Mouse (Mus musculus): ENCODE results near the gene Nhsl1. TPM values are rescaled to one million over a fixed set of nuclear protein-coding genes. Genes with fewer than 3 reads are reported as not detected.

Nhsl1 gene
- total and polyA plus RNA-seq, 3 experiments, result not detected

- no peaks in the 10 kb centered on the region for H3K4me1 ChIP-seq (ENCODE audit: control insufficient read depth in 1 of 2, insufficient read depth in 2 of 2, low read length in 2 of 2)
- H3K27ac ChIP-seq (ENCODE audit: control insufficient read depth, low read depth, low read length), result no peak overlapping the region
- TF ChIP-seq POLR2A (IDR thresholded peaks at IDR 0.05; ENCODE audit: control insufficient read depth in 1 of 2, insufficient read depth in 1 of 2, low read depth in 1 of 2, low read length in 2 of 2, poor library complexity in 1 of 2), result no peak
- TF ChIP-seq RCOR1 (IDR thresholded peaks at IDR 0.05; ENCODE audit: low read depth, low read length), result no peak
- TF ChIP-seq MAFK (IDR thresholded peaks at IDR 0.05; ENCODE audit: borderline replicate concordance, low read depth, low read length), result no peak
- no peak for TF ChIP-seq CHD1 (IDR thresholded peaks at IDR 0.05; ENCODE audit: low read depth, low read length)
- TF ChIP-seq CTCF (IDR thresholded peaks at IDR 0.05 in 2 of 3, conservative IDR thresholded peaks at IDR 0.05 in 1 of 3; ENCODE audit: control insufficient read depth in 1 of 3, insufficient read depth in 1 of 3, low read depth in 2 of 3, low read length in 3 of 3, poor library complexity in 1 of 3, severe bottlenecking in 1 of 3), result no peak
- TF ChIP-seq ELF1 (IDR thresholded peaks at IDR 0.05; ENCODE audit: low read depth, low read length), result no peak
- no peak for TF ChIP-seq MYC (IDR thresholded peaks at IDR 0.05; ENCODE audit: low read depth, low read length)
- no peak for TF ChIP-seq MAZ (IDR thresholded peaks at IDR 0.05; ENCODE audit: low read depth, low read length)
- no peak overlapping the region for H3K9ac ChIP-seq (ENCODE audit: control insufficient read depth, low read depth, low read length, poor library complexity, severe bottlenecking)
- no peaks in the 10 kb centered on the region for H3K36me3 ChIP-seq (ENCODE audit: control insufficient read depth in 1 of 2, insufficient read depth in 2 of 2, low read length in 2 of 2)
- no peak overlapping the region for H3K4me3 ChIP-seq (ENCODE audit: control insufficient read depth in 1 of 2, insufficient read depth in 1 of 2, low read depth in 2 of 2, low read length in 2 of 2)
- no peaks in the 10 kb centered on the region for H3K9me3 ChIP-seq (replicated peaks; ENCODE audit: insufficient read depth, low read length)
- no peaks in the 10 kb centered on the region for H3K27me3 ChIP-seq (ENCODE audit: control insufficient read depth in 1 of 2, insufficient read depth in 2 of 2, low read length in 2 of 2)
- DNase-seq (ENCODE audit: low read depth, low spot score), result no peak
- H3K79me2 ChIP-seq (ENCODE audit: control insufficient read depth, insufficient read depth, low read length, poor library complexity), result no peaks in the 10 kb centered on the region
Measured at GRCm38 (mm10) chr10:18457808-18458475, 139.2 kb downstream of the Nhsl1 start.

GRCm38 (mm10) chr10:18461336-18461735, 142.6 kb downstream of the Nhsl1 start:
- no peaks in the 10 kb centered on the region for H3K4me1 ChIP-seq (ENCODE audit: control insufficient read depth in 1 of 2, insufficient read depth in 2 of 2, low read length in 2 of 2)
- TF ChIP-seq MYB (IDR thresholded peaks at IDR 0.05; ENCODE audit: low read depth, low read length), result no peak
- TF ChIP-seq MXI1 (IDR thresholded peaks at IDR 0.05; ENCODE audit: low read depth, low read length), result no peak
- no peak for TF ChIP-seq MAFK (IDR thresholded peaks at IDR 0.05; ENCODE audit: borderline replicate concordance, low read depth, low read length)
- TF ChIP-seq UBTF (IDR thresholded peaks at IDR 0.05; ENCODE audit: borderline replicate concordance, insufficient read depth, low read depth, low read length), result no peak
- no peak for TF ChIP-seq POLR2A (IDR thresholded peaks at IDR 0.05; ENCODE audit: control insufficient read depth in 1 of 2, insufficient read depth in 1 of 2, low read depth in 1 of 2, low read length in 2 of 2, poor library complexity in 1 of 2)
- TF ChIP-seq E2F4 (IDR thresholded peaks at IDR 0.05; ENCODE audit: borderline replicate concordance, low read depth, low read length), result no peak
- TF ChIP-seq ETS1 (IDR thresholded peaks at IDR 0.05; ENCODE audit: low read depth, low read length), result no peak
- no peak for TF ChIP-seq TBP (IDR thresholded peaks at IDR 0.05; ENCODE audit: low read depth, low read length)
- TF ChIP-seq EP300 (IDR thresholded peaks at IDR 0.05; ENCODE audit: low read depth in 1 of 2, low read length in 2 of 2), result no peak
- no peak for TF ChIP-seq ZMIZ1 (IDR thresholded peaks at IDR 0.05; ENCODE audit: low read depth, low read length)
- no peak for TF ChIP-seq RCOR1 (IDR thresholded peaks at IDR 0.05; ENCODE audit: low read depth, low read length)
- TF ChIP-seq ZNF384 (IDR thresholded peaks at IDR 0.05; ENCODE audit: low read depth, low read length), result no peak
- TF ChIP-seq NRF1 (IDR thresholded peaks at IDR 0.05; ENCODE audit: insufficient read depth, low read depth, low read length, poor library complexity, severe bottlenecking), result no peak
- H3K9me3 ChIP-seq (replicated peaks; ENCODE audit: insufficient read depth, low read length), result no peaks in the 10 kb centered on the region

More at GRCm38 (mm10) chr10:18461336-18461735, 142.6 kb downstream of the Nhsl1 start:
- no peak for DNase-seq (ENCODE audit: low read depth, low spot score)
- Histone ChIP-seq H3K4me3 (ENCODE audit: control insufficient read depth in 1 of 2, insufficient read depth in 1 of 2, low read depth in 2 of 2, low read length in 2 of 2) (no peak overlapping the region), H3K79me2 (ENCODE audit: control insufficient read depth, insufficient read depth, low read length, poor library complexity) (no peaks in the 10 kb centered on the region), H3K36me3 (ENCODE audit: control insufficient read depth in 1 of 2, insufficient read depth in 2 of 2, low read length in 2 of 2) (no peaks in the 10 kb centered on the region), H3K27me3 (ENCODE audit: control insufficient read depth in 1 of 2, insufficient read depth in 2 of 2, low read length in 2 of 2) (no peaks in the 10 kb centered on the region), H3K27ac (ENCODE audit: control insufficient read depth, low read depth, low read length) (no peak overlapping the region), H3K9ac (ENCODE audit: control insufficient read depth, low read depth, low read length, poor library complexity, severe bottlenecking) (no peak overlapping the region)

Data from MEL (cell line).